Mouse (Mus musculus) intestine, embryonic 16.5 days (tissue): ENCODE results near the gene Usf3. TPM values are rescaled to one million over a fixed set of nuclear protein-coding genes. Genes with fewer than 3 reads are reported as not detected.

Experiments
- ATAC-seq: fragments of 200-750 bp; cut with Nextera tagmentation; 2 replicates; pipeline ENCODE4 v1.8.0; 2017; ENCODE audit warnings: moderate TSS enrichment, moderate library complexity
- H3K27ac ChIP-seq: fragments of 300-500 bp; sonication (generic); 2 replicates; pipeline ENCODE4 v1.5.1; 2014; ENCODE audit warnings: mild to moderate bottlenecking, low read length
- H3K27me3 ChIP-seq: fragments of 300-500 bp; sonication (generic); replicated peaks from 2 replicates; pipeline ENCODE4 v1.6.1; 2014; ENCODE audit warnings: low read length, control low read depth, mixed read lengths; ENCODE audit not compliant: control insufficient read depth, insufficient read depth
- H3K36me3 ChIP-seq: fragments of 300-500 bp; sonication (generic); 2 replicates; pipeline ENCODE4 v1.6.1; 2014; ENCODE audit warnings: low read length, control low read depth; ENCODE audit not compliant: control insufficient read depth, insufficient read depth
- H3K4me1 ChIP-seq: fragments of 300-500 bp; sonication (generic); 2 replicates; pipeline ENCODE4 v1.6.1; 2014; ENCODE audit warnings: low read length, control low read depth, mixed read lengths; ENCODE audit not compliant: control insufficient read depth, insufficient read depth
- H3K4me2 ChIP-seq: fragments of 300-500 bp; sonication (generic); 2 replicates; pipeline ENCODE4 v1.6.1; 2014; ENCODE audit warnings: low read depth, low read length, control low read depth
- H3K4me3 ChIP-seq: fragments of 300-500 bp; sonication (generic); 2 replicates; pipeline ENCODE4 v1.5.1; 2014; ENCODE audit warnings: mild to moderate bottlenecking, low read length
- H3K9ac ChIP-seq: fragments of 300-500 bp; sonication (generic); 2 replicates; pipeline ENCODE4 v1.6.1; 2014; ENCODE audit warnings: low read depth, low read length
- H3K9me3 ChIP-seq: fragments of 300-500 bp; sonication (generic); 2 replicates; pipeline ENCODE4 v1.6.1; 2016; ENCODE audit warnings: low read length, control low read depth; ENCODE audit not compliant: control insufficient read depth
- WGBS: fragments of 180-500 bp; shearing (Covaris S2); extraction: QIAGEN DNeasy Blood & Tissue Kit; methylation state at CpG from one replicate; pipeline ENCODE4 v1.1.7; 2014; 5-methylcytosine and 5-hydroxymethylcytosine counted together
- polyA plus RNA-seq: library from polyadenylated mRNA; unstranded; fragments of >200 nt; fragmentation: Nextera tagmentation; extraction: Ambion mirVana; gene quantifications from 2 replicates; pipeline ENCODE4 v1.2.1, GENCODE M21; 2015

Gene Usf3
- polyA plus RNA-seq, 1 experiment from 2014 or later = 2.0 TPM

DNA sequence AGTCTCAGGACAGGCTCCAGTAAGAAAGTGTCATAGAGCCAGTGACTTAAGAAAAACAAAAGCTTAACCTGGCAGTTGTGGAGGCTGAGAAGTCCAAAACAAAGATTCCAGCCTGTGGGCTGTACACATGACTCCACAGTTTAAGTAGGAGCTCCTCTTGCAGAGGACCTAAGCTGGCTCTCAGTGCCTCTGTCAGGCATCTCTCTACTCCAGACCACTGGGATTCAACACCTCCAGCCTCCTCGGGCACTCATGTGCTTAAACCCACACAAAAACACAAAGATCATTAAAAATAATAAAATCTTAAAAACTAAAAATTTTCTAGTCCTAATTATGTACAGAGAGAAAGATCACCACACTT is 38.0 kb downstream of the Usf3 start:
- no peak overlapping the region for H3K4me2 ChIP-seq
- no peak overlapping the region for H3K4me3 ChIP-seq
- H3K27me3 ChIP-seq = no peaks in the 10 kb centered on the region
- no peaks in the 10 kb centered on the region for H3K4me1 ChIP-seq
- H3K9ac ChIP-seq = no peak overlapping the region
- H3K36me3 ChIP-seq = peaks cover 7% of the 10 kb centered on the region
- no peak overlapping the region for H3K27ac ChIP-seq
- ATAC-seq = no peak
- no peaks in the 10 kb centered on the region for H3K9me3 ChIP-seq
- WGBS = 93% methylated on average over 1 of the region's 1 CpGs

DNA sequence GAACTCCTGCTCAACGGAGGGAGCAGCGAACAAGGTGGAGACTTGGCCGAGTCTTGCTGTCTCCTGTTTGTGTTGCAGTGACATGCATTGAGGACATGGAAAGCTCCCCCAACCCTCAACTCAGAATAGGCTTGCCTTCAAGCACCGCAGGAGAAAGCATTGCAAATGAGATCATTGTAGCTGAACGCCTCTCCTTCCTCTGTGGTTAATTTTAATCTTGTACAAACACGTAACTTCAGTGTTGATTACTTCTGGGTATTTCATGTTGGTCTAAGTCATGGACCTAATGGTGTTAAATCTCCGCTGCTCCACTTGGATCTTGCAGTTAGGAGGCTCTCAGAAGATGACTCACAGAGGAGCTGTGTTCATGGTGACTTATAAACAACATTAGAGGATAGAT is 39.7 kb downstream of the Usf3 start:
- Histone ChIP-seq H3K27me3 (no peaks in the 10 kb centered on the region), H3K9ac (no peak overlapping the region), H3K4me2 (no peak overlapping the region), H3K4me3 (no peak overlapping the region), H3K27ac (no peak overlapping the region), H3K9me3 (no peaks in the 10 kb centered on the region), H3K4me1 (no peaks in the 10 kb centered on the region), H3K36me3 (peaks cover 14% of the 10 kb centered on the region)
- no peak for ATAC-seq
- 92% methylated on average over 7 of the region's 7 CpGs for WGBS

DNA sequence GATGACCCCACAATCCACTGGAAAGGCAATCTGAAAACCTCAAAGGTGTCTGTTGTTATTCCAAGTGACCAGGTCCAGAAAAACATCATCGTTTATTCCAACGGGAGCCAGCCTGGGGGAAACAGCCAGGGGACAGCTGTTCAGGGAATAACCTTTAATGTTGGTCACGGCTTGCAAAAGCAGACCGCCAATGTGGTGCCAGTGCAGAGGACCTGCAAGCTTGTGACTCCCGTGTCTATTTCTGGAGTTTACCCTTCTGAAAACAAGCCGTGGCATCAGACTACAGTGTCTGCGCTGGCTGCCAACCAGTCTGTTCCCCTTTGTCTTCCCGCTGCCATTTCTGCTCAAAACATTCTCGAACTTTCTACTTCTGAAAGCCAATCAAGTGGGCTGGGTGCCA is 42.5 kb downstream of the Usf3 start:
- no peaks in the 10 kb centered on the region for H3K27me3 ChIP-seq
- H3K4me3 ChIP-seq = no peak overlapping the region
- H3K36me3 ChIP-seq = peaks cover 20% of the 10 kb centered on the region
- no peak overlapping the region for H3K9ac ChIP-seq
- no peaks in the 10 kb centered on the region for H3K4me1 ChIP-seq
- H3K4me2 ChIP-seq = no peak overlapping the region
- no peak overlapping the region for H3K27ac ChIP-seq
- no peak for ATAC-seq
- no peaks in the 10 kb centered on the region for H3K9me3 ChIP-seq
- WGBS = 94% methylated on average over 9 of the region's 9 CpGs

DNA sequence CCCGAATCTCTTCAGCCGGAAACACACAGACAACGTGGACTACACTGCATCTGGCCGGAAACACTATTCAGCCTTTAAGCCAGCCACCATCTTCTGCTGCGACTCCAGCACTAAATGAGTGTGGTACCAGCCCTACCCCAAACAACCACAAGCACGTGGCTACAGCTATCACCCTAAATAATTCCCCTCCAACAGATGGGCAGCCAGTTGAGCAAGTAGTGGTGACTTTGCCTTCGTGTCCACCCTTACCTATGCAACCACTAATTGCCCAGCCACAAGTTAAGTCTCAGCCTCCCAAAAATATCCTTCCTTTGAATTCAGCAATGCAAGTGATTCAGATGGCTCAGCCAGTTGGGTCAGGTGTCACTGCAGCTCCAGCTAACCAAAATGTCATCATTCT is 43.4 kb downstream of the Usf3 start:
- H3K4me1 ChIP-seq = no peaks in the 10 kb centered on the region
- H3K9ac ChIP-seq = no peak overlapping the region
- no peaks in the 10 kb centered on the region for H3K27me3 ChIP-seq
- H3K4me2 ChIP-seq = no peak overlapping the region
- H3K4me3 ChIP-seq = no peak overlapping the region
- no peak for ATAC-seq
- no peaks in the 10 kb centered on the region for H3K9me3 ChIP-seq
- H3K36me3 ChIP-seq = peaks cover 20% of the 10 kb centered on the region
- H3K27ac ChIP-seq = no peak overlapping the region
- WGBS = 93% methylated on average over 7 of the region's 7 CpGs

DNA sequence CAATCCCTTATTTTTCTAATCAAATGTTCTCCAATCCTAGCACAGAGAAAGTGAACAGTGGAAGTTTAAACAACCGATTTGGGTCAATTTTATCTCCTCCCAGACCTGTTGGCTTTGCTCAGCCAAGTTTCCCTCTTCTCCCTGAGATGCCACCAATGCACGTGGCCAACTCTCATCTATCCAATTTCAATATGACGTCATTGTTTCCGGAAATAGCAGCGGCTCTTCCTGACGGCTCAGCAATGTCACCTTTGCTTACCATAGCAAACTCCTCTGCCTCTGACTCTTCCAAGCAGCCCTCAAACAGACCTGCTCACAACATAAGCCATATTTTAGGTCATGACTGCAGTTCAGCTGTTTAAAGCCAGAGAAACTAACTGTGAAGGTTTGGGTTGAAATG is 48.4 kb downstream of the Usf3 start:
- H3K9me3 ChIP-seq = no peaks in the 10 kb centered on the region
- WGBS = 82% methylated on average over 6 of the region's 6 CpGs
- H3K27me3 ChIP-seq = no peaks in the 10 kb centered on the region
- no peak overlapping the region for H3K4me2 ChIP-seq
- H3K9ac ChIP-seq = no peak overlapping the region
- H3K27ac ChIP-seq = no peak overlapping the region
- H3K36me3 ChIP-seq = peaks cover 12% of the 10 kb centered on the region; the same call in 1 of the 2 replicates
- no peak overlapping the region for H3K4me3 ChIP-seq
- ATAC-seq = no peak
- H3K4me1 ChIP-seq = no peaks in the 10 kb centered on the region

DNA sequence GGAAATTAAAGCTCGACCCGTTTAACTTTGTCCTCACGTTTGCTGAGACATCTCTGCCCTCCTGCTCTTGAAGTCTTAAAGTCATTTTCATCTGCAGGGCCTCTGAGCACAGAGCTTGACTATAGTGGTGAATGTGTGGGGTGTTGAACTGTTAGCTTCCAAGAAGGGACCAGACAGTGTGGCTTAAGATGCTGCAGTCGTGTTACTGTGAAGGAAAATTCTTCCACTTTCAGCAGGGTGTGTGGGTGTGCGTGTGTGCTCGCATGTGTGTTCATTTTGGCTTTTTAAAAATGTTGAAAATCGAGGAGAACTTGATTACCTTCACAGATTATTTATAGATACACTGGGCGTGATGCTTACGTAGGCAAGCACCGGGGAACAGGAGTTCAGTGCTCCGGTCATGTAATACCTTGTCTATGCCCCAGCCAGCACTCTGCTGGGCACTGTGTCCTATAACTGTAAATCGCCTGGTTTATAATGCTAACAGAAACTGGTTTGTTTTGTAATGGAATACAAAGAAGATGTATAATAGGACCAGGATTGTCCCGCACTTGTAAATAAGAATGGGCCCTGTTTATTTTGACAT is 53.8 kb downstream of the Usf3 start:
- H3K27ac ChIP-seq = no peak overlapping the region
- ATAC-seq = no peak
- no peak overlapping the region for H3K9ac ChIP-seq
- WGBS = 88% methylated on average over 13 of the region's 13 CpGs
- no peaks in the 10 kb centered on the region for H3K9me3 ChIP-seq
- no peaks in the 10 kb centered on the region for H3K36me3 ChIP-seq
- no peaks in the 10 kb centered on the region for H3K27me3 ChIP-seq
- no peaks in the 10 kb centered on the region for H3K4me1 ChIP-seq
- no peak overlapping the region for H3K4me3 ChIP-seq
- H3K4me2 ChIP-seq = no peak overlapping the region

DNA sequence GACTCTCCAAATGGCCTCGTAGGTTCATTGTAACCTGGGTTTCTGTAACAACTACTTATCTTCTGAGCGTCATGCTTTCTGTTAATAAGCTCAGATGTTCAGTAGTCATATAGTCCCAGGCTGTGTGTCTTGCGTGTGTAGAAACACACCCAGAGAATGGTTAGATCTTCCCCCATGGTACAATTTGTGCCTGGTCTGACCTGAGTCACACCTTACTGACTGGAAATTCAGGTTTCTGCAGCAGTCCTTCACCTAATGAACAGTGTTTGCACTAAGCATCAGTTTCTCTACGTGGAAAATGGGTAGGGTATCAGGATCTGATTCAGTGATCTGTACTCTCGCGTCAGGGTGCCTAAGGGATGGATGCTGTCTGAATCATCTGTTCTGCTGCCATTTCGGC is 60.0 kb downstream of the Usf3 start:
- Histone ChIP-seq H3K9me3 (no peaks in the 10 kb centered on the region), H3K9ac (no peak overlapping the region), H3K4me2 (no peak overlapping the region), H3K27ac (no peak overlapping the region), H3K27me3 (no peaks in the 10 kb centered on the region), H3K4me3 (no peak overlapping the region), H3K36me3 (no peaks in the 10 kb centered on the region), H3K4me1 (no peaks in the 10 kb centered on the region)
- 83% methylated on average over 7 of the region's 7 CpGs for WGBS
- ATAC-seq = no peak

DNA sequence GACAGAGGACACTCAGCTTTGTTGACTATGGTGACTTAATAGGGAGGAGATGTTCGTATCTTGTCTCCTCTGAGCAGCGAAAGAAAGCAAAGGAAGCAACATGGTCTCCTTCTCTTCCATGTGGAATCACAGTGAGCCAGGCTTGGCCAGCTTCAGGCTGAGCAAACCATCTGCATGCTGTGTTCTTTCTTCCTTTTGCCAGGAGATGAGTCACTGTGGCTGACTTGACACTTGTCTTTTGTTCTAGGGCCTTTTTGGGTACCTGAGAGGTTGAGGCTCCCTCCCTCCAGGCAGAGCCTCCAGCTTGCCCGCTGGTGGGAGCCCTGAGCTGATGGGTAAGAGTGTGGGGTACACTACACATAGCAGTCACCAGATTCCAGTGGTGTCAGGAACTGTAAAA is 64.8 kb downstream of the Usf3 start:
- ATAC-seq = no peak
- Histone ChIP-seq H3K27me3 (no peaks in the 10 kb centered on the region), H3K36me3 (no peaks in the 10 kb centered on the region), H3K9me3 (no peaks in the 10 kb centered on the region), H3K27ac (no peak overlapping the region), H3K4me2 (no peak overlapping the region), H3K4me3 (no peak overlapping the region), H3K4me1 (0 out of 2 replicates have a peak, but pooled peaks cover 3% of the 10 kb centered on the region), H3K9ac (no peak overlapping the region)
- 77% methylated on average over 3 of the region's 3 CpGs for WGBS

DNA sequence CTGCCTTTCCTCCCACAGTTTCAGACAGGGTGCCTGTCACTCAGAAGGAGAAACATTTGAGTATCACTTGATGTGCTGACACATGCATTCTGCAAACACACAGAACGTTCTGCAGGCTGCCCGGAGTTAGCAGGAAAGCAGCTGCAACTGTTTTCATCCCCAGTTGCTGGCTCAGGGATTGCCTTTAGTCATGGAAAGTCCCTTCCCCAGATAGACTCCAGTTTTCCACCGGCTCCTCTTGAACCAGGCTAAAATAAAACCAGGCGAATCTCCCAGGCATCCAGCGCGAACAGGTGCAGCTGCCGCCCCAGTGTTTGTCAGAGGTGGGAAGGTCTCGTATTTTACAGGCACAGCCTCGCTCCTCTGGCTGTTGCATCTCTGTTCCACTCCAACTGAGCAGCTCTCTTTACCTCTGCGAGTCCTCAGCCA is 65.8 kb downstream of the Usf3 start:
- no peak overlapping the region for H3K4me3 ChIP-seq
- 0 out of 2 replicates have a peak, but pooled peaks cover 3% of the 10 kb centered on the region for H3K4me1 ChIP-seq
- no peaks in the 10 kb centered on the region for H3K27me3 ChIP-seq
- no peak overlapping the region for H3K9ac ChIP-seq
- ATAC-seq = no peak
- no peaks in the 10 kb centered on the region for H3K36me3 ChIP-seq
- no peaks in the 10 kb centered on the region for H3K9me3 ChIP-seq
- H3K27ac ChIP-seq = no peak overlapping the region
- H3K4me2 ChIP-seq = no peak overlapping the region
- 40% methylated on average over 10 of the region's 10 CpGs for WGBS

DNA sequence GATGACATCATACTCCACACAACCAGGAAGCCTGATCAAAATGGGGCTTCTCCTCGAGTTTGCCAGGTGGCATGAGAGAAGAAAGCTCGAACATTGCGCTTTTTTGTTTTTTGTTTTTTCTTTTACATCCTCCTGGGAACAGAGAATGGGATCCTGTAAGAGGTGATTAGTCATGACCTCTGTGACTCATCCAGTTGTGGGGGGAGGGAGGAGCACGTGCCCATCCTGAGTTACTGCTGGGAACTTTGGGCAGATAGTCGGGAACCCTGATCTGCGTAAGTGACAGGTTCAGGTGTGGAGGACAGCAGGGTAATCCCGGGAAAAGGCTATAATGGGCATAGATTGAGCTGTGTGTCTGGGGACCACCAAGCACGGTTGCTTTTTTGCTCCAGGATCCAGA is 67.4 kb downstream of the Usf3 start:
- 66% methylated on average over 8 of the region's 8 CpGs for WGBS
- Histone ChIP-seq H3K27me3 (no peaks in the 10 kb centered on the region), H3K4me2 (no peak overlapping the region), H3K4me1 (0 out of 2 replicates have a peak, but pooled peaks cover 3% of the 10 kb centered on the region), H3K9me3 (no peaks in the 10 kb centered on the region), H3K36me3 (no peaks in the 10 kb centered on the region), H3K9ac (no peak overlapping the region), H3K4me3 (no peak overlapping the region), H3K27ac (no peak overlapping the region)
- no peak for ATAC-seq
